In genomic region chr8:48721376-48721775, GRCm38 (mm10) we compare ENCODE assay signal across 17 mouse cellular contexts.
"Had no signal": no experiment of that assay in that cellular context is flagged by ENCODE, and none has a peak within 500 bp of the region (broad histone marks: within the 10 kb centered on the region; RNA-seq: fewer than 3 reads in every experiment).

No protein-coding gene starts in this region.

- DNase-seq: kidney, adult 18-20 months; kidney, postnatal 10 days; layer of hippocampus, adult 9-11 months; lung, embryonic 14.5 days; lung, postnatal 10 days; lung, postnatal 4 days; midbrain, embryonic 14.5 days; right cerebral cortex, postnatal 14 days; thymus, adult 18-20 months; thymus, postnatal 14 days had no signal

- H3K4me1 ChIP-seq: intestine, embryonic 15.5 days; liver, embryonic 15.5 days had no signal

- H3K36me3 ChIP-seq: intestine, embryonic 15.5 days; limb, embryonic 10.5 days; liver, embryonic 15.5 days; neural tube, embryonic 15.5 days had no signal

- H3K27ac ChIP-seq: intestine, embryonic 15.5 days; limb, embryonic 10.5 days; liver, embryonic 15.5 days; neural tube, embryonic 15.5 days had no signal

- H3K27me3 ChIP-seq: intestine, embryonic 15.5 days; liver, embryonic 15.5 days; neural tube, embryonic 15.5 days had no signal

- ATAC-seq: intestine, embryonic 15.5 days had no signal

- H3K9ac ChIP-seq: intestine, embryonic 15.5 days; liver, embryonic 15.5 days; lung, embryonic 14.5 days; neural tube, embryonic 15.5 days had no signal

- H3K9me3 ChIP-seq: intestine, embryonic 15.5 days; limb, embryonic 10.5 days; liver, embryonic 15.5 days; neural tube, embryonic 15.5 days had no signal

- H3K4me2 ChIP-seq: intestine, embryonic 15.5 days; liver, embryonic 11.5 days; liver, embryonic 15.5 days; lung, embryonic 14.5 days; neural tube, embryonic 15.5 days had no signal

- H3K4me3 ChIP-seq: intestine, embryonic 15.5 days; limb, embryonic 10.5 days; liver, embryonic 15.5 days; midbrain, embryonic 10.5 days; myocyte; neural tube, embryonic 15.5 days had no signal
